Mouse (Mus musculus): ENCODE data around the gene Il31ra. TPM values are rescaled to one million over a fixed set of nuclear protein-coding genes. Genes with fewer than 3 reads are reported as not detected.
A peak's percentile ranks its signal among the peaks of the same experiment; 100 is the strongest.
"Not testable (repeated sequence)": the region's sequence is repeated elsewhere in the genome, so short reads cannot be mapped to it uniquely, and the experiment has no call there.

The Il31ra gene
- total RNA-seq, 1 experiment from 2014 or later = 2.0 TPM

DNA sequence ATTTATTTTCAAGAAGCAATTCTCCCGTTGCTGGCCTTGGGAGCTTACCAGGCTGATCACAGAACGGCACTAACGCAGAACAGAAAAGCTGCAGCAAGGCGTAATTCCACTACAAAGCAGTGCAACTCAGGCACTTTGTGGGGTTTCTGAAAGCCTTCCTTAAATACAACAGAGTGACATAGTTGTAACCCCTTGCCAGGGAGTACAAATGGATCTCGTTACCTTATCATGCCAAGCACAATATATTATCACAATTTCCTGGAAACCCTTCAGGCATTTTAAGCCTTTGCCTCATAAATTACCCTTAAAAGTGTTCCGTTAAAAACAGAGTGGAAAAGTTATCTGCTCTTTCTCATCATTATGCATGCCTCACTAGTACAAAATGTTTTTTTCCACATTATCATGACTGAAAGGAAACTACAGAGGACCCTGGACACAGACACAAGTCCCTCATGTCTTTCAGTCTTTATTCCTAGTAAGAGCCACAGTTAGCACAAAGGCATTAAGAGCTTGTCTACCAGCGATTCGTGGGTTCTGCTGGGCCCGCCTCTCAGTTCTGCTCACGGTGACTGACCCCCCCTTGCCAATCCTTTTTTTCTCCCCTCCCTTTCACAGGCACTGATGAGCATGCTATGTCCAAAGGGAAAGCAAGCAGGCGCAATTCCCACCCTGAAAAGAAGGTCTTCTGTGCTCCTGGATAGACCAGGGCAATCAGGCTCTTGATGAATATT is 13.4 kb downstream of the Il31ra start:
- no peak for ATAC-seq (replicated peaks in 1 of 2; ENCODE audit: insufficient read depth in 1 of 2, low FRiP score in 2 of 2, low TSS enrichment in 1 of 2, low read depth in 1 of 2, poor library complexity in 2 of 2, severe bottlenecking in 2 of 2)

DNA sequence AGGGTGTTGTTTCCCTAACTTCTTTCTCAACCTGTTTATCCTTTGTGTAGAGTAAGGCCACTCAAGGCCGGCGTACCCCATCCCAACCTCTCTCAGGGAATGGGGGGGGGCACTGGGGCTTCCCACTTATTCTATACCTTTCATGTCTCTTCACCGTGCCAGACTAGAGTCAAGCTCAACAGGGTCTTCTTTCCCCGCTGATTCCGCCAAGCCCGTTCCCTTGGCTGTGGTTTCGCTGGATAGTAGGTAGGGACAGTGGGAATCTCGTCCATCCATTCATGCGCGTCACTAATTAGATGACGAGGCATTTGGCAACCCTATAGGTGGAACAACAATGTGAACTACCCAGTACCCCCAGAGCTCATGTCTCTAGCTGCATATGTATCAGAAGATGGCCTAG is 16.1 kb downstream of the Il31ra start:
- not testable (repeated sequence) for ATAC-seq (replicated peaks in 1 of 2; ENCODE audit: insufficient read depth in 1 of 2, low FRiP score in 2 of 2, low TSS enrichment in 1 of 2, low read depth in 1 of 2, poor library complexity in 2 of 2, severe bottlenecking in 2 of 2)

DNA sequence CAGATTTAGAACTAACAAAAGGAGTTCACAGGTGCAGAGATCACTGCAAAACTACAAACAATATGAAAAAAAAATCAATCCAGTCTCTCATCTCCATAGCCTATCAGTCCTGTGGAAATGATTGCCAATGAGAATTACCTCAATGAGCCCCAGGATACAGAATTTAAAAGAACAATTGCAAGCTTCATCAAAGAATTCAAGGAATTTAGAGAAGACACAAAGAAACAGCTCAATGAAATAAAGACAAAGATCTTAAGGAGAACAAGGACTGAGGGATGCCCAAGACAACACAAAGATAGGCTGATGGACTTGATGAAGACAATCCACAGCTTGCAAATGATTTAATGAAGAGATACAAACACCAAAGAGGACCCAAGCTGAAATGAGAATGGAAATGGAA is 20.4 kb downstream of the Il31ra start:
- ATAC-seq (replicated peaks in 1 of 2; ENCODE audit: insufficient read depth in 1 of 2, low FRiP score in 2 of 2, low TSS enrichment in 1 of 2, low read depth in 1 of 2, poor library complexity in 2 of 2, severe bottlenecking in 2 of 2) = no peak

DNA sequence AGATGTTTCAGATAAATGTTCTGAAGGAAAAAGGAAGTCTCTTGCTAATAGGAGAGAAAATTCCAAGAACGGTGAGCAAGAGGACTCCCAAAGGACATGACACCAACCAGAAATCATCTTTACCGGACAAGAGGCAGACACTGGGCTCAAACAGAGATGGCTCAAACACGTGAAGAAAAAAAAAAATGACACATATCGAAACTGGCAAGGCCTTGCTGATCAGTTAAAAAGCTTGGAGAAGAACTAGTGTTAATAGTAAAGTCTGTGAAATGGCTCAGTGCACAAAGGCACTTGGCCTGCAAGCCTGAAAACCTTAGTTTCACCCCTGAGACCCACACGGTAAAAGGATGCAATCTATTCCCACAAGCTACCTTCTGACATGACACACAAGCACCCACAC is 23.4 kb downstream of the Il31ra start:
- ATAC-seq (replicated peaks in 1 of 2; ENCODE audit: insufficient read depth in 1 of 2, low FRiP score in 2 of 2, low TSS enrichment in 1 of 2, low read depth in 1 of 2, poor library complexity in 2 of 2, severe bottlenecking in 2 of 2) = no peak

DNA sequence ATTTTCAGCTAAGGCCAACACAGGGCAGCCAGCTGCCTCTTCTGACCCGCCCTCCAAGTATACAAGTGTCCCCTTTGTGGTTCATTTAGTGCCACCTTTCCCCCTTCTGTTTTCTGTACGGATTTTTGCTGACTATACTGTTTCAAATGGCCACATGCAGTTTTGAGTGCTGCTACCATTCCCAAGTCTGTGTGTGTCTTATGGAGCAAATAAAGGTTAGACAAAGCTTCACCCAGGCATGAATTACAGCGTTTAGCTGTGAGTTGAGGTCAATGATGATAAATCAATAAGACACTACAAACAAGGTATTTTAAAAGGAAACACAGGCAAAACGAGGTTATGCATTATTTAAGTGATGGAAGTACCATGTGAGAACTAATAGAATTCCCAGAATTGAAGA is 24.6 kb downstream of the Il31ra start:
- no peak for ATAC-seq (replicated peaks in 1 of 2; ENCODE audit: insufficient read depth in 1 of 2, low FRiP score in 2 of 2, low TSS enrichment in 1 of 2, low read depth in 1 of 2, poor library complexity in 2 of 2, severe bottlenecking in 2 of 2)

DNA sequence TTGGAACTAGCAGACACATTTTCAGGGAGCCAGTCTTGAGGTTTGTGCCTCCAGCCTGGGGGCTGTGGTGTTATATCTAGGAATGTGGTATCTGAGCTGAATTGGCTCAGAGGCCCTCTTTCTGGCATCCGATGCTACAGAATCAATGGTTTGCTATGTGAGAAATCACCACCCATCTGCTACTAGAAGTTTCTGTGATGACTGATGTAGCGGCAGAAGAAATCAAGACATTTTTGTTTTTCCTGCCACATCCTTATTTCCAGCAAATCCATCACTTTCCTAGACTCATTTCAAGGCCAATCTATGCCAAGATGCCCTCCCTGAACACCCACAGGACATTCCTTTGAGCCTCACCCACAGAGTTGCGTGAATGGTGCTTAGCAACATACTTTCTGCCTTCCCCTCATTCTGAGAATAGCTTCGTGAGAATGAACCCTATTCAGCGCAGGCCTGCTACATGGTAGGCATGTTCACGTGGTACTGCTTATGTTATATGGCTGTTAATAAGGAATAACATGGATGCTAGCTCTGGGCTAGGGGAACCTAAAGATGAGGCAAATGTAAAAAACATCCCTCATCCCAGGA is 33.5 kb downstream of the Il31ra start:
- no peak for ATAC-seq (replicated peaks in 1 of 2; ENCODE audit: insufficient read depth in 1 of 2, low FRiP score in 2 of 2, low TSS enrichment in 1 of 2, low read depth in 1 of 2, poor library complexity in 2 of 2, severe bottlenecking in 2 of 2)

DNA sequence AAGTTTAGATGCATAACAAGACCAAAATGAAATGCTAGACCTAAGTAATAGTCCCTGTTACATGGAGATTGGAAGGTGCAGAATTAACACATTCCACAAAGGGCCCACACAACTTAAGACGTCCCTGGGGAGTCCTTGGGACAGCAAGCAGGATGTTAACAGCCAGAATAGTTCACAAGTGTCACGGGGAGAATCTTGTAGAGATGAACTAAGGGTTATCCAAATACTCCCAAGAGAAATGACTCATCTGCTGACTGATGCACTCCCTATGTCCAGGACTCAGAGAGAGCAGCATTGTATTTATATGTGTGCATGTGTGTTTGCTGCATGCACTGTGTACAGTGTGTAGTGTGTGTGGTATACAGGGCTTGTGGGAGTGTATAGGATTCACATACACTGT is 37.7 kb downstream of the Il31ra start:
- ATAC-seq (replicated peaks in 1 of 2; ENCODE audit: insufficient read depth in 1 of 2, low FRiP score in 2 of 2, low TSS enrichment in 1 of 2, low read depth in 1 of 2, poor library complexity in 2 of 2, severe bottlenecking in 2 of 2) = no peak

DNA sequence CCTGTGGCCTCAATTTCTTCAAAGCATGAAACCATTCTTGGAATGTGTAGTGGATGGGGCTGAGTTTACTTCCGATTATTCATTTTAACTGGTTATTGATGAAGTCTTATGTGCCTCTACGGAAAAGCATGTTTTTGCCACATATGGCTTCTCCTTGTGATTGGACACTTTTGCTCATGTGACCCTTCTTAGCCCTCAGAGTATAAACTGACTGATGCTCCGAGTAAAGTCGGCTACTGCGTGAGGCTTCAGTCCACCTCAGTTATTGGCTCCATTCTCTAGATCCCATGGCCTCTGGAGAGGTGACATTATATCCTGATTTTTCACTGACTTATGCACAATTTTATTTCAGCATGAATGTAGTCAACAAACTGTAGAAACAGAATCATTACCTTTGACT is 40.9 kb downstream of the Il31ra start:
- ATAC-seq (replicated peaks in 1 of 2; ENCODE audit: insufficient read depth in 1 of 2, low FRiP score in 2 of 2, low TSS enrichment in 1 of 2, low read depth in 1 of 2, poor library complexity in 2 of 2, severe bottlenecking in 2 of 2) = no peak

DNA sequence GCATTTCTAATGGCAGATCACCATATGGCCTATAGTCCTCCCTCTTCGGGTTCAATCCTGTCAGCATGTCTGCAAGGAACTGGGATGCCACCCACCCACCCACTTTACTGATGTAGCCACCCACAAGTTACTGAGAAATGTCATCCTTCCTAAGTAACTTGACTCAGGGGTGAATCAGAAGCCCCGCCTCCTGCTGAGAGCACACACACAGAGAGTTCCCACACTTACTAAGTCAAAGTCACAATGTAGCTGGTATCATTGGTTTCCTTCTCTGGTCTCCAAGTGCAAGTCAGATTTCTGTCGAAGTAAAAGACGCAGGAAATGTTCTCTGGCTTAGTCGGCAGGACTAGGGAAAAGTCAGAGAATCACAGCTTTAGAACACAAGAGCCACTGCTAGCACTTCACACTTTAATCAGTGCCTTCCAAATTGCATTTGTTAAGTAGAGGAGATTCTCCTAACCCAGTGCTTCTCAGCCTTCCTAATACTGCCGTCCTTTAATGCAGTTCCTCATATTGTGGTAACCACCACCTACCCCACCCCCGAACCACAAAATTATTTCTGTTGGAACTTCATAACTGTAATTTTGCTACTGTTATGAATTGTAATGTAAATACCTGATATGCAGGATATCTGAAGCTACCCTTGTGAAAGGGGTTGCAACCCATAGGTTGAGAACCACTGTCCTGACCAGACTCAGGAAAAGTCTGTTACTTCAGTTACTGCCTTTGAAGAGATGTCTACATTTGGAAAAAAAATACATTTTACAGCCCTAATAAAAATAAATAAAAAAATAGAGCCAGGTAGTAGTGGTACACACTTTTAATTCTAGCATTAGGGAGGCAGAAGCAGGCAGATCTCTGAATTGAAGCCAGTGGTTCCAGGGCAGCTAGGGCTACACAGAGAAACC is 42.3 kb downstream of the Il31ra start:
- peak; percentile 60 to 71; a peak in 2 of 4 replicates for ATAC-seq (replicated peaks in 1 of 2; ENCODE audit: insufficient read depth in 1 of 2, low FRiP score in 2 of 2, low TSS enrichment in 1 of 2, low read depth in 1 of 2, poor library complexity in 2 of 2, severe bottlenecking in 2 of 2)

DNA sequence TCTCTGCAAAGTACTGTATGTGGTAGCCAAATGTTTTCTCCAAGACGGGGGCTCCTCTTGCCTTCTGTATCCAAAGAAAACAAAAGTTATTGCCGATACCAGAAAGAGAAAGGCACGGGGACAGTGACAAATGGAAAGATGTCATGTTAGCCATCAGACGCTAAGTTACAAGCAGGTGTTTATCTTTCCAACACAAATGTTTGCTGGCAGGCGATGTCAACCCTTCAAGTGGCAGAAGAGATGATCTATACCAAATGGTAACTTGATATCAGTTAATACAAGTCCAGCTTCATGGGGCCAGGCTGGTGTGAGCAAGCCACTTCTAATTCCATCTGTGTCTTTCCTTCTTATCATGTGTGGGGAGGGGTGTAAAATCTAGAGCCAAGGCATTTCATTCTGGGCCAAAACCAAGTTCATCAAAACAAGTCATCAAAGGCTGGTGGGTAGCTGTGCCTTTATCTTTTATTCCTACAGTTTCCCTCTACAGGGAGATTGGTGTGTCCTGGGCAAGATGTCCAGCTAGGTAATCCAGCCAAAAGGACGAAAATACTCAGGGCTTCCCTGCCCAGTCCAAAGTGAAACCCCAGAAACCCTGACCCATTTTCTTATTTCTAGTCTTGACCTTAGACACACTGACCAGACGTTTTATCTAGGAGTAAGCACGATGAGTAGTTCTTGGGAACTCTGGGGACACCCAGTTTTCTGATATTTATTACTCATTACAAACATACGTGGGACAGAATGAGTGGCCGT is 52.8 kb downstream of the Il31ra start:
- no peak; a peak in 1 of 4 replicates for ATAC-seq (replicated peaks in 1 of 2; ENCODE audit: insufficient read depth in 1 of 2, low FRiP score in 2 of 2, low TSS enrichment in 1 of 2, low read depth in 1 of 2, poor library complexity in 2 of 2, severe bottlenecking in 2 of 2)

DNA sequence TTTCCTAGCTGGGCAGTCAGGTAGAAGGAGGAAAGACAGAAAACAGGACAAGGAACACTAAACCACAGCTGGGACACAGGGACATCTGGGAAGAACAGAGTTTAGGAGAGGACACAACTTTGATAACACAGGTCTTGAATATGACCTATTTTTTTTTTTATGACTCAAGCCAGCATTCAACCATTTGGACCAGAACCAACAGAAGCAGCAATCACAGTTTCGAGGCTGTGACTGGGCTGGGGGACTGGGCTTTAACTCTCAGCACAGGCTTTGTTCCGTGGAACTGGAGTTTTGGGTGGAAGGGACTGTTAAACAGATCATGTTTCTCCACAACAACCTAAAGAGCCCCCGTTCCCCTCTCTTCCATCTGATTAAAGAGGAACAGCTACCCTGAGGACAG is 53.5 kb downstream of the Il31ra start:
- no peak for ATAC-seq (replicated peaks in 1 of 2; ENCODE audit: insufficient read depth in 1 of 2, low FRiP score in 2 of 2, low TSS enrichment in 1 of 2, low read depth in 1 of 2, poor library complexity in 2 of 2, severe bottlenecking in 2 of 2)

DNA sequence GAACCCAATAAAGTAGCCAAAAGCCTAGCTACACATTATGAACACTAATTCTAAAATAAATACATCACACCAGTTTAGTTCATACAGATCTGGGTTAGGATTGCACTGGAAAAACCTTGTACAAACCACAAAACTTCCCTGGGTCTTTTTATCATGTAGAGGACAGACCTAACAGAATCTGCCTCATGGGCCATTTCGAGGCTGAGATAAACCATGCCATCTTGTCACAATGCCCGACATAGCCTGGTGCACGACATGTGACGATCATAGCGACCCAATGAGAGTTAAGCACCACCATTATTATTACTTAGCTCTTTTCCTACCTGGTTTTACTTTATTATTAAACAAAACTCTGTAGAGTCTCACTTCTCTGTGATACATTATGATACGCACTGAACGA is 57.1 kb downstream of the Il31ra start:
- no peak for ATAC-seq (replicated peaks in 1 of 2; ENCODE audit: insufficient read depth in 1 of 2, low FRiP score in 2 of 2, low TSS enrichment in 1 of 2, low read depth in 1 of 2, poor library complexity in 2 of 2, severe bottlenecking in 2 of 2)

DNA sequence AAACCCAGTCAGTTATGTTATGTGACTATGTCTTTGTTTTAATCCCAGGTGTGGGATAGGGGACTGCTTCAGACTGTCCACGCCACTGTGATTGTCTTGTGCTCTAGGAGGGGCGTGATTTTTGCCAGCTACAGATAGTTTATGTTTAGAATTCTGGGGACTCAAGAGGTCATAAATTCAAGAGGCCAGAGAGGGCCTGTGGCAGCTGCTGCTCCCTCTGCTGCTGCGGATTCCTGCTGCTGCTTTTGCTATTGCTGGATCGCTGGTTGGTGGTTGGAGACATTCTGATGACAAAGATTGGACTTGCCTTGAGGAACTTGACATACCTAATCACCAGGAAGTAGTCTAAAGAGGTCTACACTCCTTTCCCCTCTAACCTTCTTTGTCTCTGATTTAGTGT is 57.5 kb downstream of the Il31ra start:
- ATAC-seq (replicated peaks in 1 of 2; ENCODE audit: insufficient read depth in 1 of 2, low FRiP score in 2 of 2, low TSS enrichment in 1 of 2, low read depth in 1 of 2, poor library complexity in 2 of 2, severe bottlenecking in 2 of 2) = no peak

DNA sequence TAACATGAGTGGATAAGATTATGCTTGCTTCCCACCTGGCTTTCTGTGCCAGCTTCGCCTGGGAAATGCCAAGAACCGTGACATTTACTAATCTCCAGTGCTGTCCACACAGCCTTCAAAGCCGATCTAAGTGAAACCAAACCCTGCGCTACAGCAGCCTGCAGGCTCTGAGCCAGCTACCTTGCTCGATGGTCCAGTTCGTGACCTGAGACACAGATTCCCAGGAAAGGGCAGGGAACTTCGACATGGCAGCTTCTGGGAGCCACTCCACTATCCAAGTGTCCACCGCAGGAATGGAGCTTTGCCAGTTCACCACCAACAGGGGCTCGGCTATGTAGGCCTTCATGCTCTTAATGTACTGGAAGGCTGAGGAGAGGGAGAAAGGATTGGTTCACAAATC is 60.6 kb downstream of the Il31ra start:
- no peak for ATAC-seq (replicated peaks in 1 of 2; ENCODE audit: insufficient read depth in 1 of 2, low FRiP score in 2 of 2, low TSS enrichment in 1 of 2, low read depth in 1 of 2, poor library complexity in 2 of 2, severe bottlenecking in 2 of 2)

DNA sequence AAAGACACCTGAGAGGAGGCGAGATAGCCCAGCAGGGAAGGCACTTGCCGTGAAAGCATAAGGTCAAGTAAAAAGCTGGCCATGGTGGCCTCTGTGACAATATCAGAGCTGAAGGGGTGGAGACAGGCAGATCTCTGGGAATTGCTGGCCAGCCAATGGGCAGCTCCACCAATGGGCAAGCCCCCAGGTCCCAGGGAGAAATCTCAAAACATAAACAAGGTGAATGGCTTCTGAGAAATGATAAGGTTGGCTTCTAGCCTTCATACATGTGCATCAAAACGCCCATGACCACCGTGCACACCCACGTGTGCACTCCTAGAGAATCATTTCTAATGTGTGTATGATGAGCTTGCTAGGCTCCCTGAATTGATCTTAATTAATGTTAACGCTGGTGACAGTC is 61.9 kb downstream of the Il31ra start:
- ATAC-seq (replicated peaks in 1 of 2; ENCODE audit: insufficient read depth in 1 of 2, low FRiP score in 2 of 2, low TSS enrichment in 1 of 2, low read depth in 1 of 2, poor library complexity in 2 of 2, severe bottlenecking in 2 of 2) = no peak

DNA sequence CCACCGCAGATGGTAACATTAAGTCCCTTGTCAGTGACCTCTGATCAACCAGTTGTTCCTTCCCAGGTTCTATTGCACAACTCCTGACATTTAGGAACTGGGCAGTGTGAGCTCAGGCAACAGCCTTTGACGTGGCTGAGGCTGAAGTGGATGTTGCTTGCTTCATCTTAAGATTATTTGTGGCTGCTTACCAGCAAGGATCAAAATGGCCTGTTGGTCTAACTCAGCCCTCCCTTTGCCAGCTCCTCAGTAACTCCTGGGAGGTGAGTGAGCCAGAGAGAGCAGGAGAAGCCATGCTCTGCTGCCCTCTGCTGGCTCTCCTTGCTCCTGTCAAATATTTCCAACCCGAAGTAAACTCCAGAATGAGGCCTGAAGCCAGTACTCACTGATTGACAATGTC is 64.3 kb downstream of the Il31ra start:
- ATAC-seq (replicated peaks in 1 of 2; ENCODE audit: insufficient read depth in 1 of 2, low FRiP score in 2 of 2, low TSS enrichment in 1 of 2, low read depth in 1 of 2, poor library complexity in 2 of 2, severe bottlenecking in 2 of 2) = peak; percentile 74 to 75

DNA sequence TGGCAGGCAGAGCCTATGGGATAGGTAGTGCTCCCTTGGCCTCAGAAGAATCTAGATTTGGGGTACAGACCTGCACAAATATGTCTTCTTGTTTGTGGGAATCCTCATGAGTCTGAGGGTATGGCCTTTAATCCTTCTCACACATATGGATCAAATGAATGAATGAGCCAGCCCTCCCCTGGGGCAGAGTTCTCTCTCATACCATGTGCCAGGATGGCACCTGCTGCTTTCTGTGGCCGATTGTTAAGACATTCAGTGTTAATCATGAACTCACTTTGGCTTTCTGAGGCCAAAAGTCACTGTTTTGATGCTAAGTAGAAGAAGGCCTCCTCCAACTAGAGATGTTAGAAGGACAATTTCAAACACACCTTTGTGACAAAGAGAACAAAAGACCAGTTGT is 67.0 kb downstream of the Il31ra start:
- ATAC-seq (replicated peaks in 1 of 2; ENCODE audit: insufficient read depth in 1 of 2, low FRiP score in 2 of 2, low TSS enrichment in 1 of 2, low read depth in 1 of 2, poor library complexity in 2 of 2, severe bottlenecking in 2 of 2) = no peak

All from hematopoietic stem cell, adult 5-6 weeks (primary cell).